Mouse (Mus musculus) testis, adult 2 months (tissue): ENCODE measurements at regions not wholly inside any gene's neighbourhood (a gene's known extent, or its start where the extent isn't known, plus 50 kb on each side); places are given as distances from the start of the nearest gene placed in this dataset.
A peak's percentile ranks its signal among the peaks of the same experiment; 100 is the strongest.

Experiments
- H3K27ac ChIP-seq: fragments of 200-500 bp; 2 replicates; pipeline ENCODE4 v1.5.1; 2012; ENCODE audit warnings: low read depth, low read length; ENCODE audit not compliant: control insufficient read depth, insufficient read depth
- H3K27me3 ChIP-seq: fragments of 200-500 bp; 2 replicates; pipeline ENCODE4 v1.6.1; 2012; ENCODE audit warnings: mild to moderate bottlenecking, low read length, moderate library complexity; ENCODE audit not compliant: control insufficient read depth, insufficient read depth
- H3K36me3 ChIP-seq: fragments of 200-500 bp; 2 replicates; pipeline ENCODE4 v1.6.1; 2012; ENCODE audit warnings: mild to moderate bottlenecking, low read length; ENCODE audit not compliant: control insufficient read depth, insufficient read depth
- H3K4me1 ChIP-seq: fragments of 200-500 bp; 2 replicates; pipeline ENCODE4 v1.6.1; 2012; ENCODE audit warnings: low read length; ENCODE audit not compliant: control insufficient read depth, insufficient read depth
- H3K4me3 ChIP-seq: fragments of 200-500 bp; 2 replicates; pipeline ENCODE4 v1.5.1; 2012; ENCODE audit warnings: low read depth, mild to moderate bottlenecking, low read length, moderate library complexity, mixed read lengths; ENCODE audit not compliant: control insufficient read depth
- CTCF ChIP-seq: fragments of 200-500 bp; IDR thresholded peaks from 2 replicates; pipeline ENCODE4 v1.5.1; 2012; ENCODE audit warnings: low read depth, mild to moderate bottlenecking, inconsistent platforms, low read length, moderate library complexity; ENCODE audit not compliant: control insufficient read depth, insufficient read depth, insufficient replicate concordance
- POLR2A ChIP-seq: fragments of 200-500 bp; IDR thresholded peaks from 2 replicates; pipeline ENCODE4 v1.6.1; 2012; ENCODE audit warnings: low read depth, mild to moderate bottlenecking, inconsistent platforms, low read length, moderate library complexity; ENCODE audit not compliant: control insufficient read depth

GRCm38 (mm10) chr5:64475736-64476519 lies 319.8 kb downstream of the Tbc1d1 start:
- Histone ChIP-seq H3K27ac (no peak overlapping the region), H3K27me3 (no peaks in the 10 kb centered on the region), H3K4me3 (no peak overlapping the region), H3K4me1 (peaks cover 7% of the 10 kb centered on the region), H3K36me3 (no peaks in the 10 kb centered on the region)
- no peak for TF ChIP-seq CTCF

GRCm38 (mm10) chr5:64476641-64477369 lies 320.7 kb downstream of the Tbc1d1 start:
- Histone ChIP-seq H3K4me3 (no peak overlapping the region), H3K4me1 (peaks cover 7% of the 10 kb centered on the region), H3K36me3 (no peaks in the 10 kb centered on the region), H3K27me3 (no peaks in the 10 kb centered on the region), H3K27ac (no peak overlapping the region)
- TF ChIP-seq POLR2A = no peak
- no peak for TF ChIP-seq CTCF

- Histone ChIP-seq H3K4me3 (peak overlapping the region; percentile 28; the same call in 1 of the 2 replicates), H3K36me3 (no peaks in the 10 kb centered on the region), H3K27me3 (no peaks in the 10 kb centered on the region), H3K4me1 (peaks cover 7% of the 10 kb centered on the region), H3K27ac (no peak overlapping the region)
- no peak for TF ChIP-seq POLR2A
- TF ChIP-seq CTCF = no peak
These were observed 322.0 kb downstream of the Tbc1d1 start for GRCm38 (mm10) chr5:64478143-64478542.

GRCm38 (mm10) chr5:64478599-64479214 lies 322.6 kb downstream of the Tbc1d1 start:
- no peak overlapping the region for H3K4me3 ChIP-seq
- no peak overlapping the region for H3K27ac ChIP-seq
- no peak for TF ChIP-seq POLR2A
- no peak for TF ChIP-seq CTCF
- no peaks in the 10 kb centered on the region for H3K27me3 ChIP-seq
- peaks cover 7% of the 10 kb centered on the region for H3K4me1 ChIP-seq
- H3K36me3 ChIP-seq = no peaks in the 10 kb centered on the region

- Histone ChIP-seq H3K27ac (no peak overlapping the region), H3K4me3 (no peak overlapping the region), H3K36me3 (no peaks in the 10 kb centered on the region), H3K27me3 (no peaks in the 10 kb centered on the region), H3K4me1 (peaks cover 7% of the 10 kb centered on the region)
- no peak for TF ChIP-seq POLR2A
- TF ChIP-seq CTCF = no peak
These were observed 323.2 kb downstream of the Tbc1d1 start for GRCm38 (mm10) chr5:64479315-64479714.

- Histone ChIP-seq H3K27ac (no peak overlapping the region), H3K27me3 (no peaks in the 10 kb centered on the region), H3K36me3 (no peaks in the 10 kb centered on the region), H3K4me3 (no peak overlapping the region), H3K4me1 (no peaks in the 10 kb centered on the region)
- TF ChIP-seq POLR2A = no peak
- TF ChIP-seq CTCF = no peak
These were observed 318.1 kb upstream of the Klf3 start for GRCm38 (mm10) chr5:64485043-64485442.

GRCm38 (mm10) chr5:64485856-64486255 lies 317.3 kb upstream of the Klf3 start:
- no peaks in the 10 kb centered on the region for H3K27me3 ChIP-seq

More at GRCm38 (mm10) chr5:64485856-64486255, 317.3 kb upstream of the Klf3 start:
- no peaks in the 10 kb centered on the region for H3K36me3 ChIP-seq
- no peaks in the 10 kb centered on the region for H3K4me1 ChIP-seq
- TF ChIP-seq POLR2A = no peak
- TF ChIP-seq CTCF = no peak
- no peak overlapping the region for H3K4me3 ChIP-seq
- H3K27ac ChIP-seq = no peak overlapping the region
